Mouse (Mus musculus): ENCODE measurements around the gene Gm9803.

GRCm38 (mm10) chr10:43527283-43528269 lies 3.7 kb downstream of the Gm9803 start:
- TF ChIP-seq CTCF (IDR thresholded peaks at IDR 0.05; ENCODE audit: insufficient read depth, low read length): no peak
- TF ChIP-seq POLR2A (IDR thresholded peaks at IDR 0.05; ENCODE audit: borderline replicate concordance, extremely low read depth, low read depth, low read length): no peak
